Mouse (Mus musculus): ENCODE measurements around the gene Zfp710.

Zfp710 gene

GRCm38 (mm10) chr7:80081586-80082554, 57.3 kb downstream of the Zfp710 start:
- DNase-seq, result no peak

GRCm38 (mm10) chr7:80084484-80084931, 59.9 kb downstream of the Zfp710 start:
- DNase-seq, result peak; percentile 92

GRCm38 (mm10) chr7:80085970-80086715, 61.5 kb downstream of the Zfp710 start:
- peak; percentile 49 for DNase-seq

- DNase-seq, result no peak
These were observed 63.6 kb downstream of the Zfp710 start for GRCm38 (mm10) chr7:80088191-80088590.

GRCm38 (mm10) chr7:80090191-80091003, 65.8 kb downstream of the Zfp710 start:
- DNase-seq, result peak; percentile 61

GRCm38 (mm10) chr7:80091004-80091865, 66.6 kb downstream of the Zfp710 start:
- peak; percentile 78 for DNase-seq

- no peak for DNase-seq
These were observed 67.2 kb downstream of the Zfp710 start for GRCm38 (mm10) chr7:80091866-80092210.

- DNase-seq, result peak; percentile 48
These were observed 67.9 kb downstream of the Zfp710 start for GRCm38 (mm10) chr7:80092351-80093046.

- no peak for DNase-seq
These were observed 69.9 kb downstream of the Zfp710 start for GRCm38 (mm10) chr7:80094481-80094880.

- DNase-seq, result no peak
These were observed 71.1 kb downstream of the Zfp710 start for GRCm38 (mm10) chr7:80095598-80096309.

- no peak for DNase-seq
These were observed 73.9 kb downstream of the Zfp710 start for GRCm38 (mm10) chr7:80098389-80098976.

- no peak for DNase-seq
These were observed 78.7 kb downstream of the Zfp710 start for GRCm38 (mm10) chr7:80103335-80103734.

- no peak for DNase-seq
These were observed 81.2 kb downstream of the Zfp710 start for GRCm38 (mm10) chr7:80105637-80106390.

GRCm38 (mm10) chr7:80106441-80106840, 81.8 kb downstream of the Zfp710 start:
- no peak for DNase-seq

GRCm38 (mm10) chr7:80111066-80112045, 86.7 kb downstream of the Zfp710 start:
- DNase-seq, result no peak

- no peak for DNase-seq
These were observed 89.4 kb downstream of the Zfp710 start for GRCm38 (mm10) chr7:80113989-80114388.

- DNase-seq, result peak; percentile 86
These were observed 90.0 kb downstream of the Zfp710 start for GRCm38 (mm10) chr7:80114451-80115223.

All from thymus, postnatal 4 days (tissue).